Comparison of ENCODE assay signal across 8 mouse cellular contexts in genomic region chr1:176835501-176836294, GRCm38 (mm10). TPM values are rescaled to one million over a fixed set of nuclear protein-coding genes. Genes with fewer than 3 reads are reported as not detected.
DNase-seq lines count a peak whose midpoint lies in the region; ATAC-seq and TF ChIP-seq lines count a peak whose summit lies in the region.

No protein-coding gene starts in this region.

- WGBS in hindbrain, embryonic 13.5 days, result 2% methylated on average over 41 of the region's 41 CpGs

- TF ChIP-seq CTCF in cortical plate, adult 2 months (IDR thresholded peaks at IDR 0.05; ENCODE audit: extremely low read depth, insufficient read depth, low read length), result no peak

- peaks cover 6% of the 10 kb centered on the region for H3K36me3 ChIP-seq in hindbrain, embryonic 13.5 days
- peaks cover 52% of the 10 kb centered on the region for H3K36me3 ChIP-seq in megakaryocyte, embryonic 14.5 days (replicated peaks; ENCODE audit: low read length)

- peak; percentile 28; the same call in 1 of the 2 replicates for ATAC-seq in hindbrain, embryonic 13.5 days (ENCODE audit: low FRiP score)

- peaks cover 20% of the 10 kb centered on the region; the same call in 1 of the 2 replicates for H3K27me3 ChIP-seq in hindbrain, embryonic 13.5 days
- no peaks in the 10 kb centered on the region for H3K27me3 ChIP-seq in megakaryocyte, embryonic 14.5 days (replicated peaks)

- peak; percentile 53 for DNase-seq in adrenal gland, adult 2 months
- DNase-seq in adrenal gland, adult 8-10 months, result no peak
- DNase-seq in 3134 (ENCODE audit: extremely low read depth, insufficient read length, low spot score), result peak; percentile 72
- DNase-seq in thymus, postnatal 36 days, result peak; percentile 24 to 38
- DNase-seq in c-Kit-positive CD71-positive TER-119-positive erythroid progenitor cells, embryonic 14.5 days (ENCODE audit: low spot score), result no peak

- no peak overlapping the region for H3K27ac ChIP-seq in cortical plate, adult 2 months (ENCODE audit: insufficient read depth, low read length)
- H3K27ac ChIP-seq in hindbrain, embryonic 13.5 days, result no peak overlapping the region

- H3K4me2 ChIP-seq in hindbrain, embryonic 13.5 days, result peak overlapping the region; percentile 64

- H3K4me1 ChIP-seq in cortical plate, adult 2 months (ENCODE audit: control insufficient read depth, insufficient read depth, low read length), result no peaks in the 10 kb centered on the region
- H3K4me1 ChIP-seq in hindbrain, embryonic 13.5 days (replicated peaks), result peaks cover 8% of the 10 kb centered on the region
- H3K4me1 ChIP-seq in megakaryocyte, embryonic 14.5 days, result peaks cover 41% of the 10 kb centered on the region

- H3K9me3 ChIP-seq in hindbrain, embryonic 13.5 days, result no peaks in the 10 kb centered on the region
- no peaks in the 10 kb centered on the region for H3K9me3 ChIP-seq in megakaryocyte, embryonic 14.5 days

- TF ChIP-seq POLR2A in cortical plate, adult 2 months (IDR thresholded peaks at IDR 0.05; ENCODE audit: extremely low read depth, insufficient read depth, low read length), result no peak

- peak overlapping the region; percentile 28; the same call in 1 of the 2 replicates for H3K4me3 ChIP-seq in cortical plate, adult 2 months (ENCODE audit: insufficient read depth, low read length)
- H3K4me3 ChIP-seq in hindbrain, embryonic 13.5 days, result peak overlapping the region; percentile 37
- H3K4me3 ChIP-seq in megakaryocyte, embryonic 14.5 days (replicated peaks), result peak overlapping the region; percentile 92

- H3K9ac ChIP-seq in hindbrain, embryonic 13.5 days, result peak overlapping the region; percentile 64

RNA-seq across cellular contexts. Expression of gene Sdccag8, which starts 21.2 kb away (rescaled TPM):
- total RNA-seq in adrenal gland, adult 2 months (2021), result 10 to 100 TPM in 1 of 2 experiments, 1 to 10 TPM in 1; 8.3 to 11.1 TPM
- 2.1 and 2.3 TPM in 2 replicates for polyA plus RNA-seq in adrenal gland, adult 2 months (2012; rRNA removed)
- 10 to 100 TPM in 3 of 4 experiments, 1 to 10 TPM in 1; 9.7 to 20.9 (median 12.7) TPM for total RNA-seq in adrenal gland, adult 8-10 months (2022)
- 20.7 and 21.6 TPM in 2 replicates for polyA plus RNA-seq in cortical plate, adult 2 months (2012; rRNA removed)
- polyA plus RNA-seq in hindbrain, embryonic 13.5 days (2015; fragmentation: Nextera tagmentation; extraction: Ambion mirVana), result 25.7 and 26.5 TPM in 2 replicates
- 2.0 and 3.0 TPM in 2 replicates for polyA plus RNA-seq in megakaryocyte, embryonic 14.5 days (2012; ENCODE audit: insufficient read depth, low replicate concordance)

RNA-seq across cellular contexts. Expression of gene Cep170, which starts 21.8 kb away (rescaled TPM):
- total RNA-seq in adrenal gland, adult 2 months (2021), result 10 to 100 TPM; 32.3 to 37.8 TPM
- polyA plus RNA-seq in adrenal gland, adult 2 months (2012; rRNA removed), result 1.7 and 2.2 TPM in 2 replicates
- total RNA-seq in adrenal gland, adult 8-10 months (2022), result 10 to 100 TPM; 27.4 to 44.4 (median 37.9) TPM
- polyA plus RNA-seq in cortical plate, adult 2 months (2012; rRNA removed), result 39.1 and 40.0 TPM in 2 replicates
- 122 and 128 TPM in 2 replicates for polyA plus RNA-seq in hindbrain, embryonic 13.5 days (2015; fragmentation: Nextera tagmentation; extraction: Ambion mirVana)
- polyA plus RNA-seq in megakaryocyte, embryonic 14.5 days (2012; ENCODE audit: insufficient read depth, low replicate concordance), result 1.7 and 3.1 TPM in 2 replicates

Comparison
In these comparisons a context has a peak if more than half of its experiments do, and no peak if none do; other contexts are left out.
1. DNase-seq: peak in adrenal gland, adult 2 months (single experiment), 3134 (single experiment) and thymus, postnatal 36 days (2 of 2); none in adrenal gland, adult 8-10 months (single experiment) and c-Kit-positive CD71-positive TER-119-positive erythroid progenitor cells, embryonic 14.5 days (single experiment).
2. H3K4me3 ChIP-seq: peak in every context shown above with its lines; median percentile 92 in megakaryocyte, embryonic 14.5 days; 37 in hindbrain, embryonic 13.5 days; 28 in cortical plate, adult 2 months.